Mouse (Mus musculus): ENCODE measurements around the gene Gm14288. TPM values are rescaled to one million over a fixed set of nuclear protein-coding genes. Genes with fewer than 3 reads are reported as not detected.
"Not testable (repeated sequence)": the region's sequence is repeated elsewhere in the genome, so short reads cannot be mapped to it uniquely, and the experiment has no call there.

Gene Gm14288
- 4.5 TPM in 1 of 2 replicates, not detected in the other for polyA plus RNA-seq (2014; fragmentation: Nextera tagmentation; extraction: Ambion mirVana)

DNA sequence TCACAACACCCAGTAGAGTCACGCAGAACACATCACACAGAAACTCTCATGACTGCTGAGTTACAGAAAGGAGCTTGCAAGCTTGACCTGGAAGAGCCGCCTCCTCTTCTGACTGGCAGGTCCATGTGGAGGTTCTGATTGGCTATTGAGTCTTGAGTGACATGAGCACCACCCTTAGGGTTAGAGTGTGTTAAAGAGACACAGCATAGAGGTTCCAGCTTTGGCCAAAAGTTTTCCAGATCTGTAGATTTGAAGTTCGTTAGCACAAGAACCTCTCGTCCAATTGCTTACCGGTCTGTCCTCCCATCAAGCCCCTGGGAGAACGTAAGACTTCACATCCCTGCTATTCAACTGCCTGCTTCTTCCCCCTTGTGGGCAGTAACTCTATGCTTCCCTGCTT lies at the start of gene Gm14288:
TSS of gene Gm14288 (minus strand) at position 101 of the 400 bp plus-strand sequence.
- no CpG with 5 or more reads among the region's 6 CpGs for WGBS
- not testable (repeated sequence) for H3K9me3 ChIP-seq (ENCODE audit: control insufficient read depth, low read length); H3K36me3 ChIP-seq (ENCODE audit: control insufficient read depth, insufficient read depth, low read length); H3K4me2 ChIP-seq (ENCODE audit: low read depth, low read length, severe bottlenecking); H3K27ac ChIP-seq (ENCODE audit: low read depth, low read length); H3K27me3 ChIP-seq (ENCODE audit: control insufficient read depth, insufficient read depth, low read length); H3K9ac ChIP-seq (ENCODE audit: low read length); H3K4me1 ChIP-seq (replicated peaks; ENCODE audit: control insufficient read depth, insufficient read depth, low read length); DNase-seq (ENCODE audit: low spot score); ATAC-seq (replicated peaks; ENCODE audit: low FRiP score); H3K4me3 ChIP-seq (ENCODE audit: low read depth, low read length)

DNA sequence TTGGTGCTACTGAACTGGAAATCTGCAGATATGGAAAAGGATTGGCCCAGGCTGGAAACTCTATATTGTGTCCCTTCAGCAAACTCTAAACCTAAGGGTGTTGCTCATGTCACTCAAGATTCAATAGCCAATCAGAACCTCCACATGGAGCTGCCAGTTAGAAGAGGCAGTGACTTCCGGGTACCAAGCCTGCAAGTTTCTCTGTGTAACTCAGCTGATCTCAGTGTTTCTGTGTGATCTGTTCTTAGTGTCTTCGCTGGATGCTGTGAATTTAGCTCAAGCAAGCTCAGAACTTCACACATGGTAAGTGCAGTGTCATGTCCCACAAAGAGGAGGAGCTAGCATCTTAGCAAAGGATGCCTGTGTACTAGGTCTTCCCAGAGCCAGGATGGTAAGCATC lies 59.7 kb downstream of the Gm14288 start, which contains the start of gene Gm2007:
TSS of gene Gm2007 (plus strand) at position 301 of the 400 bp plus-strand sequence.
- no CpG with 5 or more reads among the region's 2 CpGs for WGBS
- not testable (repeated sequence) for DNase-seq (ENCODE audit: low spot score); H3K4me3 ChIP-seq (ENCODE audit: low read depth, low read length); H3K4me2 ChIP-seq (ENCODE audit: low read depth, low read length, severe bottlenecking); ATAC-seq (replicated peaks; ENCODE audit: low FRiP score); H3K27me3 ChIP-seq (ENCODE audit: control insufficient read depth, insufficient read depth, low read length); H3K27ac ChIP-seq (ENCODE audit: low read depth, low read length); H3K36me3 ChIP-seq (ENCODE audit: control insufficient read depth, insufficient read depth, low read length); H3K4me1 ChIP-seq (replicated peaks; ENCODE audit: control insufficient read depth, insufficient read depth, low read length); H3K9ac ChIP-seq (ENCODE audit: low read length); H3K9me3 ChIP-seq (ENCODE audit: control insufficient read depth, low read length)

Other genes with a start within 250 kb of the Gm14288 start
- gene Gm11007, start 157.1 kb downstream of the Gm14288 start, polyA plus RNA-seq (2014; fragmentation: Nextera tagmentation; extraction: Ambion mirVana) = not detected in 2 replicates
- gene Zfp969, start 97.4 kb downstream of the Gm14288 start, polyA plus RNA-seq (2014; fragmentation: Nextera tagmentation; extraction: Ambion mirVana) = 8.5 and 11.5 TPM in 2 replicates
- gene Gm2007, start 59.6 kb downstream of the Gm14288 start, polyA plus RNA-seq (2014; fragmentation: Nextera tagmentation; extraction: Ambion mirVana) = not detected in 2 replicates
- 29.4 and 30.1 TPM in 2 replicates for gene Gm6710, start 68.1 kb upstream of the Gm14288 start, polyA plus RNA-seq (2014; fragmentation: Nextera tagmentation; extraction: Ambion mirVana)
- gene Zfp966, start 130.0 kb upstream of the Gm14288 start, polyA plus RNA-seq (2014; fragmentation: Nextera tagmentation; extraction: Ambion mirVana) = 5.8 and 5.9 TPM in 2 replicates
- 25.0 and 42.4 TPM in 2 replicates for gene Gm2026, start 164.2 kb upstream of the Gm14288 start, polyA plus RNA-seq (2014; fragmentation: Nextera tagmentation; extraction: Ambion mirVana)